Mouse (Mus musculus) adrenal gland, adult (tissue): ENCODE measurements around the gene Tnmd.
A peak's percentile ranks its signal among the peaks of the same experiment; 100 is the strongest.

Experiments
- DNase-seq, 2 experiments: peaks; one replicate each; pipeline ENCODE4 v3.0.0; 2022 to 2023; ENCODE audit warnings: low spot score in 1 of 2; ENCODE audit not compliant: inconsistent age in 2 of 2

Gene Tnmd

DNA sequence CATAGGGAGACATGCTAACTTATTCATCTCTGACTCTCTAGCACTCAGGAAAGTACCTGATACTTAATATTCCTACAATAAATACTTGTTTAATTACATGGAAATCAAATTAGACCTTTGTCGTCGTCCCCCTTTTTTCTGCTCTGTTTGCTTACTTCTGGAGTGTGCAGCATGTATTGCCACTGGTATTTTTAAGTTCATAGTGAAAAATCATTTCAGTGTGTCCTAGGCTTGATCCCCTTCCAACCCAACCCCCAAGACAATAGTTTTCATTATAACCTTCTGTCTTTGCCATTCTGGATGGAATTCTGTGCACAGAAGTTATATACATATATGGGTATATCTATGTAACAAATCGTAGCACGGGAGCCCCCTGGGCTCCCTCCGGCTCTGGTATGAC, at the start of gene Tnmd:
Gene Tnmd, plus strand, starts transcription at position 301 of the 400 bp plus-strand sequence.
- no peak for DNase-seq

DNA sequence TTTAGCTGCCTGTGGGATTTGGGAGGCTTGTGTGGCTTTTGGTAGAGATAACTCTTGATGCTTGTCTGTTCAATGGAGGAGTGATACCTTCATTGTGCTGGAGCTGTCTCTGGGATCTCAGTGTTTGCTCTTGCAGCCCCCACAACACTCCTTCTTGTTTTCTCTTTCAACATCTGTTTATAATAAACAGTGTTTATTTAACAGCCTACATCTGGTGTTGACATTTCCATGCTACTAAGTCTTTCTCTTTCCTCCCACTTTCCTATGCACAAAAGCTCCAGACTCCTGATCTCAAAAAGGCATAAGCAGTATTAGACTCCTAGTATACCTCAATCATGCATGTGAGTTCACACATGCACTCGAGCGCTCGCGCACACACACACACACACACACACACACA, 2.9 kb downstream of the Tnmd start:
- no peak for DNase-seq

DNA sequence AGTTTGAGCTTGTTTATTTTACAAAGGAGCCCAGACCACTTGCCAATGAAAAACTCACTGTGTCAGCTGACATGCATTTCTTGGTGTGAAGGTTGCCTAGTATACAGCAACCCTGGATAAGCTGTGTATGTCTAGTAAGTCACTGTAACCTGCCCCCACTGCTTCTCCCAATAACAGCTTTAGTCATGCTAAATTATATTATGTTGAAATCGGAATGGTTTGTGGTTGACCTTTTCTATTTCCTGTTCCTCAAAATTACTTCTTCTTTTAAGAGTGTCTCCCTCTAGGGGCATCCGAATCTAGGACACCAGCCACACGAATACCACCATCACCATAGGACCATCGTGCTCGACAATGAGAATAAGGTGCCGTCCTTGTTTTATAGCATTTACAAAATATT, 19.0 kb downstream of the Tnmd start:
- DNase-seq, result peak in 1 of 2 experiments; percentile 40

DNA sequence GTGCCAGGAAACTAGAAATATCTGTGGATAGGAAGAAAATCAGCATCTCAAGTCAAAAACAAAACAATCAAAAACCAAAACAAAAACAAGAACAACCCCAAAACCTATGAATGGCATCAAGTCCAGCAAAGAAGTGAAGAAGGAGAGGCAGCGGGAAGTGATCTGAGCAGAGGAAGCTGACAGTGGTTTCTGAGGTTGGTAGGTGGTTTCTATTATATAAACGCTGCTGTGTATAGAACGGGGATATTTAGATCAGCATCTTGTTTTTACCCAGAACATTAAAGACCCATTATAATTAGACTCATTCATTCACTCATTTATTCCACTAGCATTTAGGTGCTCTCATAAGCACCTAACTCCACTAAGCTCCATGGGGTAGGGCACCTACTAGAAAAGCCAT, 36.5 kb downstream of the Tnmd start:
- DNase-seq, result no peak

DNA sequence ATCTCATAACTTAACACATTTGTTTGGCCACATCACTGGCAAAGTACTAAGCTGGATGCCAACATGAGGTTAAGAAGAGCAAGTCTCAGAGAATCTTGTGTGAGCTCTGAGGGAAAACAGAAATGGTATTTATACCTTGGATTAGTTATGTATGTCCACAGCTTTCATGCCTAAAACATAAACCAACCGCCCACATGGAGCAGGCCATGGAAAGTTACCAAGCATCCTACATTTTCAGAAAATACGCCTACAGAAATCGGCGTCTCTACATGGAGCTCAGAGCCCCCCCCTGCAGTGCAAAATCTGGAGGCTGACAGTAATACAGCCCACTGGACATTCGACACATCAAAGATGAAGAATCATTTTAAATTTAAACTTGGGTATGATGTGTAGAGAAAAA, 37.3 kb downstream of the Tnmd start:
- no peak for DNase-seq

DNA sequence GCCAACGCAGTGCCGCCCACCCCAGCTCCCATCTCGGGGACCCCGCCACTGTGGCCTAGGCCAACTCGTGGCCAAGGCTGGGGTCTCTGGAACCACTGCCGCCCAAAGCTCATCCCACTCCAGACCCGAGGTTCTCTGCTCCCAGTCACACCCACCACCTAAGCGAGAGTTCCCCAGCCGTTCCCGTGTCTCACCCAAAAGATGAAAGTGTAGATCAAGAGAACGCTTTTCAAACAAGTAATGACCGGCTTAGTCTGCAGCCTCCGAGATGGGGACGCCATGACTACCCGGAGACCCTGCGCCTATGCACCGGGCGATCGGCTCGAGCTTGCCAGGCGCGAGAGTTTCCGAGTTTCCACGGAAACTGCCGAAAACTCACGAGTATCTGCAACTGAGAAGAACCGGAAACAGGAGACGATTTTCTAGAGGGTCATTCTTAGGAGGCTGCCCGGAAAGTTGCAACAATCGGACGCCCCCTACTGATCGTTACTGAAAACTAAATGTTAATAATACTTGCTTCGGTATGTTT, 47.3 kb downstream of the Tnmd start, which contains the start of gene Tspan6:
Gene Tspan6, minus strand, starts transcription at position 416 of the 529 bp plus-strand sequence.
- peak; percentile 75 to 91 for DNase-seq

DNA sequence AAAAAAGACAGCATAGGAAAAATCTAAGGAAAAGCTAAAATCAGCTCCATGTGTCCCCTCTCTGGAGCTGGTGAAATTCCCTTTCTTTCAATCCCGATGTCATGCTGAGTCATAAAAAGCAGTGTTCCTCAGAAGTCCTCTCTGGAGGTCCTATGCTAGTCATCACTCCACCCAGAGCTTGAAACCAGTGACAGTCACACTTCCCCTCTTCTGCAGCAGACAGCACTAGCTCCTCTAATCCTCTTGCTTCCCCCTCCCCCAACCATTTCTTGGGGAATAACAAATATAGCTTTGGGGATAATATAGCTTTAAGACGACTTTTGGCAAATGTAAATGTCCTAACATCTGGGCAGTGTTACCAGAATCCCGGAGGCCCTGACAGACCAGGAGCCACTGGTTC, 57.5 kb downstream of the Tnmd start, which contains the start of gene Srpx2:
Gene Srpx2, plus strand, starts transcription at position 166 of the 400 bp plus-strand sequence.
- DNase-seq, result no peak

DNA sequence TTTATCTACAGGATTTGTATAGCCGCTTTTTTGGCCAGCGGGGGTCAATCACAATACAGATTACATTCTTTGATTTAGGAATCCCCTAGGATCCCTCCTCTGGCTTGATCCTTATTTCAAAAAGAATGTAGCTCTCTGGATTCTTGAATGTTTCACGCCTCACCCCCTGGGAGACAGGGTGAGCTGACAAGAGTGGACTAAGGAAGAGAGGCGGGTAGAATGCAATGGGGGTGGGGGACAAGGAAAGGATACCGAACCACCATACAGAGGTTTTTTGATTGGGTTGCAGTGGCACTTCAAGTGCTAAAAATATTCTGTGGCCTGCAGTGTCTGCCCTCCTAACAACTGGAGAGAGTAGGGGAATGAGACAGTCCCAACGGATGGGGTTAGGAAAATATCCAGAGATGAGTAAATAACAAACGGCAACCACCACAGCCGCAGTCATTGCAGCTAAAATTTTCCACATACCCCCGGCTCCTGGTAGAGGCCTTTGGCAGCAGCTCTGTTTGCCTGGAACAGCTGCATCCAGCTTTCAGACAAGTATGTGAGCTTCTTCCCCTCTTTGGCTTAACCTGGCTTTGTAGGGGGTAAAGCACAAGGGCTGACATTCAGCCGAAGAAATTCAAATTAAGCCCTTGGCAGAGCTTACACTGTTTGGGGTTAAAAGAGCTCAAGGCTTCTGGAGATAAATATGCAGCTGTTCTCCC, 60.8 kb downstream of the Tnmd start:
- peak in 1 of 2 experiments; percentile 43 for DNase-seq

DNA sequence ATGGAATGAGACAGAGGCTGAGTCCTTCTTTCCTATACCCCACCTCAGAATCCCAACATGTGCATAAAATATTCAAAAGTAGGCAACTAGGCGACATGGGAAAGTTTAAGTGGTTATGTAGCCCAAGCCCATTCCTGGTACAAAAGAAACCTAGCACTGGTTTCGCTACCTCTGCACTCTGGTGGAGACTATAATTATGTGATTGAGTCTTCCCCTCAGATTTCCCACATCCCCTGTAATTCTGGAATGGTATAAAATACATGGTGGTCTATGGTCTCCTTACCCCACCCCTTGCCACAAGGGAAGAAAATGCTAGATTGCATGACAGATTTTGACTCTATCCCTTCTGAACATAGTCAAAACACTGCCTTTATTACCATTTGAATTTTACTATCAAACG, 62.2 kb downstream of the Tnmd start:
- DNase-seq, result no peak

DNA sequence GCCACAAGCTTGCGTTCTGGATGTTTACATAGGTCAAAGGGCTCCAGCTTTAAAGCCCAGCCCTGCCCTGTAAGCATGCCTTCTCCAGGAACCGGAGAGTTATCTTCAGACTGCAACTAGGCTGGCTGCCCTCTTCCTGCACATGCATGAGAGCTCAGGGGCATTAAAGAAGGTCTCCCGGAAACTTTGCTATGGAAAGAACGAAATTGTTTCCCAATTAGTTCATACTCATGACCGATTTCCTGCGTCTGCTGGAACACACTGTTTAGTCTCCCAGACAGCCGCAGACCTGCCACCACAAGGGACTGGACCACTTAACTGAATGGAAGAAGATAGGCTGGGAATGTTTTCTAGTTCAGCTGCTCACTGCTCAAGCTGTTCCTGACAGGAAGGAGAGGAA, 63.4 kb downstream of the Tnmd start:
- no peak for DNase-seq
